Mouse (Mus musculus) megakaryocyte progenitor cell, adult 5-6 weeks (primary cell): ENCODE measurements around the gene Megf11. TPM values are rescaled to one million over a fixed set of nuclear protein-coding genes. Genes with fewer than 3 reads are reported as not detected.
"Not testable (repeated sequence)": the region's sequence is repeated elsewhere in the genome, so short reads cannot be mapped to it uniquely, and the experiment has no call there.

Source experiments
- ATAC-seq: replicated peaks from 2 replicates; pipeline ENCODE4 v1.8.0; 2016; ENCODE audit warnings: mild to moderate bottlenecking, moderate TSS enrichment, inconsistent platforms; ENCODE audit not compliant: poor library complexity
- total RNA-seq, 2 experiments: library from RNA; stranded (forward) in 1 of 2; stranded (reverse) in 1 of 2; fragments of 157-497, 149-512 nt in 1 of 2; fragments of 200-1000 nt in 1 of 2; gene quantifications; 2 replicates each; pipeline versions ENCODE4 v1.2.3 to v1.2.4; 2015 to 2017

Gene Megf11
- total RNA-seq, 2 experiments from 2014 or later = not detected

DNA sequence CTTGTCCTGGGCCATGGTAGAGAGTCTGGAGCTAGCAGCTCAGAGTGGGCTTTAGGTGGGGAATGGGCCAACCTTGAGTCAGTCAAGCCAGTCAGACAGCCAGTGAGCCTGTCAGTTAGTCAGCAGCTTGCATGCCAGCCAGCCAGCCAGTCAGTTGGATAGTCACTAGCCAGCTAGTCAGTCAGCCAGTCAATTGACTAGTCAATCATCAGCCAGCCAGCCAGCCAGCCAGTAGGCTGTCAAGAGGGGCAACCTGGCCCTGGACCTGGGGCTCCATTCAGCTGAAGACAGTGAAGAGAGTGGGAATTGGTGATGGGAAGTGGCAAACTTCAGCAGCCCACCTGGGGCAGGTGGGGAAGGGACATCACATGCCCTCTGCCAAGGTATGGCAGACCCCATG is 77.4 kb downstream of the Megf11 start:
- no peak for ATAC-seq

DNA sequence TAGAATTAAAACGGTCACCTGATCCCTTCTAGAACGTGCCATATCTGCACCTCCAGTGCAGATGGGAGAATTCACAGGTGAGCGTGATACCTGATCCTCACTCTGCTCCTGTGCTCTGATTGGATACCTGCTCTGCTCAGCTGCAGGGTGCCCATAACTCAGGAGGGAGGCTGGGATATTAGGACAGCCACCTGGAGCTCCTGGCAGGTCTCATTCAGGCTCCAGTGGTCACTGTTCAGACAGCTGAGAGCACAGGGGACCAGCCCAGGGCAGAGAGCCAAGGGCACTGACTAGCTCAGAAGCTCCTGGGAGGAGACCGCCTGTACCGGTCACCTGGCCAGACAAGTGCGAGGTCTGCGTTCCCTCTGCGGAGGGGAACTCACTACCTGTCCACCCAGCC is 80.7 kb downstream of the Megf11 start:
- no peak for ATAC-seq

DNA sequence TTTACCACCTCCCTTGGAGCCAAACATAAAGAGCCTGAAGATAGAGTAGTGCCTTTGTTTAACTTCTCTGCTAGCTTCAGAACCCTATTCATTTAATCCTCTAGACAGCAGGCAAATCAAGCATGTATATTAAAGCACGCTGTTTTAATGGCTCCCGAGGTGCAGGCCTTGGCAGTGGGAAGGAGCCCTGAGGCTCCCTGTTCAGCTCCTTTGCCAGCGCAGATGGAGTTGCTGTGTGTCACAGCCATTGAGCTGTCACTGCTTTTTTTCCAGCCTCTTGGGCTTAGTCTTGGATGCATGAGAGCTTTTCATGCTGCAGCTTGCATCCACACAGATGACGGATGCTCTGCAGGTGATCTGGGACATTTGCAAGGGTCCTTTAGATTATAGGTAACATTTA is 81.1 kb downstream of the Megf11 start:
- no peak for ATAC-seq

DNA sequence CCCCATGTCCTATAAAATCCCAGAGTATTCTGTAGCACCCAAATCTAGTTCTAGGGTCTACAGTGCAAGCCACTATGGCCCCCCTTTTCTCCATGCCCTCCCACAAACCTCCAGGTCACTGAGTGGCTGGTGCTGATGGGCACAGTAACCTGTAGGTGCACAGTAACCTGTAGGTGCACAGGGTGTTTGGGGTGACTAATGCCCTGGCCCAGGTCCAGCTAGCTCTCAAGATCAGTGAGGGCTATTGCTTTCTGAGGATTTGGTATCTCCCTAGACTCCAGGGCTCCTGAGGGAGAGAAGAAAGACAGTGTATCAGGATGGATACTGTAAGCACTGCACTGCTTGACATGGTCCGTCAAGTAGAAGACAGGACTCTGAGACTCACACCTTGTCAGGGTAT is 85.4 kb downstream of the Megf11 start:
- no peak for ATAC-seq

DNA sequence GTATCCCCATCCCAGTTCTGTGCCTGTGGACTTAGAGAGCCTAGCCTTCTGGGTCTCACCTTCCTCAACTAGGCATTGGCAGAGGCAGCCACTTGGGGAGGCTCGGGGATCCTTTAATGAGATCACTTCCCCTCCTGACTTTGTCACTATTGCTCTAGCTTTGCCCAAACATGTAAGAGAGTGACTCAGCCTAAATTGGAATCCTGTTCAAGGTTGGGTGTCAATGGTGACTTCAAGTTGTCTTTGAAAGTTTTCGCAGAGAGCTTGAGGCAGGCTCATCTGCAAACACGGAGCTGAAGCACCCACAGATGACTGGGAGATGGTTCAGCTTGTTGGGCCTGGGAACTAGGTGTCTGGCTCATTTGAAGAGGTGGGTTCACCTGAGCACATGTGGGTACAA is 85.9 kb downstream of the Megf11 start:
- no peak for ATAC-seq

DNA sequence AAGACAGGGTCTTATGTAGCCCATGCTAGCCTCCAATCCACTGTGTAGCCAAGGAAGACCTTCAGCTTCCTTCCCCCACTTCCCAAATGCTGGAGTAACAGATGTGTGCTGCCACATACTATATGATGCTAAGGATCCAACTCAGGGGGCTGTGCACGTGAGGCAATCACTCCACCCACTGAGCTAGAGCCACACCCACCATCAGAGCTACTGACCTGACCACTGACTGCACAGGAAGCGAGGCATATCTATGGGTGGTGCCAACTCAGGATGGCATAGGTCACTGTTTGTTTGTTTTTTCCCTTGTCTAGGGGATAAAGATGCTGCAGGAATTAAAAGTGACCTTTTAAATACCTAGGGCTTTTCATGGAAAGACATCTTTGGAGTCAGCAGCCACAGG is 86.7 kb downstream of the Megf11 start:
- peak; percentile 67 for ATAC-seq

DNA sequence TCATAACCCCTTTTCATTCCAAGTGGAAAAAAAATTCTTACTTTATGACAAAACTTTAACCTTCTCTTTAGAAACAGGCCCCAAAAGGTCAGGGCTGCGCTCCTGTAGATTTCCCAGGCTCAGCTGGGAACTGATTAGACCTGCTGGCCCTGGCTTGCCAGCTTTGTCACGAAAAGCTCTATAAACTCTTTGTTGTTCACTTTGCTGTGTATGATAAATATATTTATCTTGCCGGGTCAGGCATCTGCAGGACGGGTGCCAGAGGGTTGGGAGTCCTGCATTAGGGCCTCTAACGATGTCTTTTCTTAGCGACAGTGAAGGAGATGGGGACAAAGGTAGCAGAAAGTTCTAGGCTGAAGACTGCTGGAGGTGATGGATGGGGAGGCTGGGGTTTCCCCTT is 87.3 kb downstream of the Megf11 start:
- ATAC-seq = peak; percentile 81

DNA sequence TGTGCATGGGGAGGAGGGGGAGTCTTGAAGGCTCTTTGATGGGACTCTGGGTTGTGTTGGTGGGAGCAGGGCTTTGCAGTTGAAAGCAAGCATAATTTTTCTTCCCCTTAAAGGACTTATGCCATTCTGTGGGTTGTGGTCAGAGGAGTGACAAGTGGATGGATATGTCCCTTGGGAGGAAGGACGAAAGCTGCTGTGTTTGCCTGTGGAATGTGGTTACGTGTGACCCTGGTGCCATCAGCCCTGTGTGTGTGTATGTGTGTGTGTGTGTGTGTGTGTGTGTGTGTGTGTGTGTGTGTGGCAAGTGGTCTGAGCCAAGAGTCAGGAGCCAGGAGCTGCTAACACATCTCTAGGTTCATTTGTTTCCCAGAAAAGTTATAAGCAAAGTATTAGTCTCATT is 87.7 kb downstream of the Megf11 start:
- ATAC-seq = peak; percentile 33

DNA sequence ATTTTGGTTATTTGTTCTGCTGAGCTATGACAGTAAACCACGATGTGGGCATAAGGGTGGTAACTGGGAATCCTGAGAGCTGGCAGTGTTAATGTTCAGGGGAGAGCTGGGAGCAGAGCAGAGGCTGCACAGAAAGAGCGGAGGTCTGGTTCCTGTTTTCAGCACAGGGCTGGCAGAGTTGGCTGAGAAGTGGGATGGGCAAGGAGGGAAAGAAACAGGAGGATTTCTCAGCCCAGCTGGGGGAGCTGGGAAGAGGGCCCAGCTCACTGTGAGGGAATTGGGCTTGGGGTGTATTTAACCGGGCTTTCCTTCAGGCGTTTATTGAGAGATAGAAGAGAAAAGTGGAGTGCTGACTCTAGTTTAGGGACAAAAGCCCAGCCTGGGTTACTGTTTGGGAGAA is 88.3 kb downstream of the Megf11 start:
- no peak for ATAC-seq

DNA sequence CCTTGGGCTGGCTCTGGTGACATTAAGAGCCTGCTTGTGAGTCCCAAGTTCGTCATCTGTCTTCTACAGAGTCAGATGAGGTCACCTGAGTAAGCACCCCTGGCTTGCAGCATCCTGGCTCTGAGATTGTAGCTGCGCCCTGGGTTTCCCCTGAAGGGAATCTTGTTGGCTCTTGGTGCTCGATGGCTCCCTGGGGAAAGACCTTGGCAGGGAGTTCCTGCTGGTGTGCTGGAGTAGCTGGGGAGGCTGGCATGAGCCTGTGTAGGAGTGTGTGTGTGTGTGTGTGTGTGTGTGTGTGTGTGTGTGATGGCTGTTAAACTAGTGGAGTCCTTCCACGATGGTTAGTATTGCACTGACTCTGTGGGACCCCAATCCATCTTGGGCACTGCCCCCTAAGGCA is 88.7 kb downstream of the Megf11 start:
- no peak for ATAC-seq

DNA sequence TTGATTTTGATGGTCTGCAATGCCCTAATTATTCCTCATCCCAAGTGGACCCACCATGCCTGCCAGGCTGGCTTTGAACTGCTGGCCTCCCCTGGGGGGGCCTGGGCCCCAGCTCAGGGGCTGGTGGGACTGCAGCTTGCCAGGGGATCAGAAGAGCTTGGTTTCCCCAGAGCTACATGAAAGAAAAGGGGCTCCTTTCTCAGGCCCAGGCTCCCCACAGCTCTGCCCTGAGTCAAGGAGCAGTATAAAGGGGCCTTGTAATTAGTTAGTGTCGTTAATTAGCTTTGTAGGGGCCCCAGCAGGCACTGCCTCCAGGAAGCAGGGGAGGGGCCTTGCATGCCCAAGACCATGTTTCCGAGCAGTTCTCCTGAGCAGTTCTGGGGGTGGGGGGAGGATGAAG is 90.5 kb downstream of the Megf11 start:
- no peak for ATAC-seq

DNA sequence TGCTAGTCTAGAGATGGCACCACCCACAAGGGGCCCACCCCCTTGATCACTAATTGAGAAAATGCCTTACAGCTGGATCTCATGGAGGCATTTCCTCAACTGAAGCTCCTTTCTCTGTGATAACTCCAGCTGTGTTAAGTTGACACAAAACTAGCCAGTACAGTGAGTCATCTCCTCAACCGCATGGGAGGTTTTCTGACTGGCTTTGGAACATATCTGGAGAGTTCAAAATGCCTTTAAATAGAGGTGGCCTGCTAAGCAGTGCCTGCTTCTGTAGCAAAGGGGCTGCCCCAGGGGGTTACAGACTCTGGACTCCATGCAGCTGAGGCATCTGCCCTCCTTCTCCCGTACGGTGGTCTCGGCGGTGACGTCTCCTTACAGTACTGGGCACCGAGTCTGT is 92.0 kb downstream of the Megf11 start:
- not testable (repeated sequence) for ATAC-seq

DNA sequence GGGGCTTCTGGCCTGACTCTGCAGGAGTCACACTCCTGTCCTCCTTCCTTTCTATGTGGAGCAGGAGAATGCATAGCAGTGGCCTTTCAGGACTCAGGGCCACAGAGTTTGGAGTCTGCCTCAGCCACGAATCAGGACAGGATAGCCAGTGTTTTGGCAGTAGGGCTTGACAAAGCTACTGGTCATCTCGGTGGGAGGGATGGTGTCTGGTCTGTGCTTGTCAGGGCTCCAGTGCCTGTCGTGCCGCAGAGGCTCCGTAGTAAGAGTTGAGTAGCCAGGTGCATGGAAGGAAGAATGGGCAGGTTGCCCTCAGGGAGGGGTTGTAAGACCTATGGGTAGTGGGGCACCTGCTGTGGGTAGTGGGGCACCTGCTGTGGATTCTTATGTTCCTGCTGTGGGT is 96.7 kb downstream of the Megf11 start:
- no peak for ATAC-seq

DNA sequence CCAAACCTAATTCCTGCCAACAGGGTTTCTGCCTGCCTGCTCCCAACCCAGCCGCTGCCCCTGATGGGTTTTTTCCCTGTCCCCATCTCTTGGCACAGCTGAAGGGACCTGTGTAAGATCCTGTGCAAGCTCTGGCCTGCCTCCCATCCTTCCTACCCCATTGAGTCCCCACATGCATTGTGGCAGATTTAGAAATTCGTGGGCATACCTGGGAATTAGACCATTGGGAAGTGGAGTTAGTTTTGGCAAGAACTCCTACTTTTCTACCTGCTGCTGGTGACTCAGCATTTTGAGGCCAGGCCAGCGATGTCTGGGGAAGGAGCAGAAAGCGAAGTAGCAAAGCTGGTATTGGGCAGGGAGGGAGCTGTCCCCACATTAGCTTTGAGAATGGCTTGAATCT is 102.0 kb downstream of the Megf11 start:
- no peak for ATAC-seq

DNA sequence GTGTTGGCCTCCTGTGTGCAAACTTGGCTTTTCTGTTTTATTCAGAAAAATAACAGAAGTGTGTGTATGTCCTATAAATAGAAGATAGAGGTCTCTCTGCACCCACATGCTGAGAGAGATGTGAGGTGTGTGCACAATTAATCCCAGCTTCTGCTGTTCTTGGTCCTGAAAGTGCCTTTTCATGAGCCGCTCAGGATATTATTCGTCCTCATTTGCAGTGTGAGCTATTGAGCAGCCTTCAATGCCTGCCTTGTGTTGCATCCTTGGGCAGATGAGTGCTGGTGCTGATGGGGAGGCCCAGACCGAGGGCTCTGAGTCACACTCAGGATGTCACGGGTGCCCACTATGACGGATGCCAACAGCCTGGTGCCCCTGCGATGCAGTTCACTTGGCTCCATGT is 109.2 kb downstream of the Megf11 start:
- ATAC-seq = no peak

DNA sequence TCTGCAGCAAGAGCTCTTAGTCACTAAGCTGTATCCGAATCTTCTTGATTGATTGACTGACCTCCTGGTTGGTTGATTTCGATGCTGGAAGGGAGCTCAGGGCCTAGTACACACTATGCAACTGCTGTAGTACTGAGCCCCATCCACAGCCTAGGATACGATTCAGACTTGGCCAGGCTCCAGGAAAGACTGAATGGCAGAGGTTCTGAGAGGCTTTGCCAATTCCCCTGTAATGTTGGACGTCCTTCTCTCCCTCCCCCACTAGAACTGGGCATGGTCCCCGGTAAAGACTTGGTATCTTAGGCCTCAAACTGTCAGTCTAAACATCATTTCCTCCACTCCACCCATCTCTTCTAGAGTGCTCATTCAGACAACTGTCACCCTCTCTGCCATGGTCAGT is 113.5 kb downstream of the Megf11 start:
- ATAC-seq = no peak

DNA sequence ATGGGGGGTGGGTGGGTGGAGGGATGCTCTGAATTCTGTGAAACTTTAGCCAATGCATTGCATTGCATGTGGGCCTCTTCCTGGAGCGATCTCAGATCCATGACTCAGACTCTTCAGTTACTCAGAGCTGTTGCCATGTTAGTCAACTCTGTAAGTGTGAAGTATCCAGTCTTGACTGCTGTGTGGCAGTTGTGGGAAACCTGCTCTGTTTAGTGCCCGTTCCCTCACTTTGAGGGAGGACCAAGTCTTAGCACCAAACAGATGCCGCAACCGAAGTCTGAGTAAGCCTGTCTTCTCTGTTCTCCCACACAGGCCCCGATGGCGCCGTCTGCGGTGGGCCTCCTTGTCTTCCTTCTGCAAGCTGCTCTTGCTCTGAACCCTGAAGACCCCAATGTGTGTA is 115.8 kb downstream of the Megf11 start:
- no peak for ATAC-seq

DNA sequence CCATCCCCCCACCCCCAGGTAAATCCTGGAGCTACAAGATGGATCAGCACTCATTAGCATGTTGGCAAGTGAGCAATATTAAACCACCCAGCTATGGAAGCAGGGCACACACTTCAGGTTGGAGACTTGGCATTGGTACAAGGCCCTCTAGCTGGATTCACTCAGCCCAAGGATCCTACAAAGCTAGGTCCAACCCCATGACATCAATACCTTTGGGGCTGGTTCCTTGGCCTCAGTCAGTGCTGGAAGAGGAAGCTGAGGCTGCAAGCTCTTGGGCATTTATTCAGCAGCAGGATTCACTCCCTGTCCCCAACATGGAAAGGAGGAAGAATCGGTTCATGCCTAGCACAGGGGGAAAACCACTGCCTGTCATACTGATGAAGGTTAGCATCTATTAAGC is 118.6 kb downstream of the Megf11 start:
- ATAC-seq = no peak

DNA sequence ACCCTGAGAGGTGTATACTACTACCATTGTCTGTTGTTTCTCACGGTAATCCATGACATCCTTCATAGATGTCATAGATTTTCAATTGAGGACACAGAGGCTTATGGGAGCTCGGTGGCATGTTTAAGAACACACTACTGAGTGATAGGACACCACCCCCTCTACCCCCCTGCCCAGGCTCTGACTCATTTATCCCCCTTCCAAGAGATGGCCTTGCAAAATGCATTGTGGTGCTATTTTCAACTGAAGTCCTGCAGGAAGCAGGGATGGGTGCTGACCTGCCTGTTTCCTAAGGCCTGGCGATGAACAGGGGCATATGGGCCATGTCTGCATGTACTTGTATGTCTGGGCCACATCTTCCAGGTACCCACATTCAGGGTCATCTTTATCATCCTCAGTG is 119.0 kb downstream of the Megf11 start:
- no peak for ATAC-seq

DNA sequence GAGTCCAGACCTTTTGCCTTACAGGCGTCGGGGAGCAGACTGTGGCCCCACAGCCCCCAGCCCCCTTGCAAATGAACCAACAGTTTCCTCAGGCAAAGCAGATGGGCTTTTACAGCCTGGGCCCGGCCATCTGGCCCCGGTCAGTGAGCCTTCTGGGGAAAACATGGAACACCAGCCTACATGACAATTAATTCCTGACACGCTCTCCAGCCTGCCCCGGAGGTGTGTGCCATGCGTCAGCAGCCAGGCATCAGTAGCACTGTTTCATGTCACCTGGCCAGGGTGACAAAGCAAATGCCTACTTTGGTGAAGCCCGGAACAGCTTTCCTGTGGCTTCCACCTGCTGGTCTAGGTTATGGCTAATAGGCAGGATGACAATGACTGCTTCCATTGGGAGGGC is 119.5 kb downstream of the Megf11 start:
- ATAC-seq = no peak

DNA sequence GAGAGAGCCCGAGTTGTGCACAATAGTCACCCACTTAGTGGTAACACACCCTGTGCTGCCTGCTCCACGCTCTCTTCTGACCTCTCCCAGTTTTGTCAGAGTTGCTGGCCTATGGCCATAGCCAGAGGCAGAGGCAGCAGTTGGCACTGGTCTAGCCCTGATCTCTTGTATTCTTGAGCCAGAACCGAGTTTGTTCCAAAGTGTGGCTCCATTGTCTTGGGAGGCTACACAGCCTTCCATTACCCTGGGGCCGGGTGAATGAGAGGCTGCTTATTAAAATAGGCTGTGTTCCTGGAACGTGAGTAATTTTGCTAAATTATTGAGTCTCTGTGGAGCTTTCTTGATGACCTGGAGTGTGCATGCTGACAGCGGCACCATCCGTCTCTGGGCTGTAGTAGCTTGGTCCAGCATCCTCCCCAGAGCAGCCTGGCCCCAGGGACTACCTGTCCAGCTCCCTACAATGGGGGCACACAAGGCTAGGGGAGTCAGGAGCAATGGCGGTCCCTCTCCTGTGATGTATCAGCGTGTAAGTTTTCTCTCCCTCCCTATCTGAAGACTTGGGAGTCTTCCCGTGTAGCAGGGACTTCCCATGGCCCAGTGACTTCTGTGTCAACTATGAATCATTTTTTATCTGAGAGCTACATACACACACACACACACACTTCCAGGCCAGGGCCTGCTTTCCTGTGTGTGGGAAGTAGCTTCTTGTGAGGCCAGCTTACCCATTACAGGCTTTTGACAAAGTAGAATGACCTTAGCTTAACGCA is 121.2 kb downstream of the Megf11 start:
- ATAC-seq = no peak

DNA sequence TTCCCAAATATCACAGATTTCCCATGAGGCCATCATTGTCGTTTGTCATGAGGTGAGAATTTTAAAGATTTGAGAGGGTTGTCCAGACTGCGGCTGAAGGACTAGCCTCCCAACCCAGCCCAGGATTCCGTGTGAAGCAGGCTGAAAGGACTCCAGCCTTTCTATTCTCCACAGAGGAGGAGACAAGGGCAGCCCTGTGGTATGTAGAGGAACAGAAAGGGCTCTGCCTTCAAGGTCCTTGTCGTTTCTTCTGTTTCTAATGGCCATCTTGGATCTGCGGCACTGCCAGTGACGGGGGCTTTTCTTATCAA is 121.7 kb downstream of the Megf11 start:
- ATAC-seq = no peak

DNA sequence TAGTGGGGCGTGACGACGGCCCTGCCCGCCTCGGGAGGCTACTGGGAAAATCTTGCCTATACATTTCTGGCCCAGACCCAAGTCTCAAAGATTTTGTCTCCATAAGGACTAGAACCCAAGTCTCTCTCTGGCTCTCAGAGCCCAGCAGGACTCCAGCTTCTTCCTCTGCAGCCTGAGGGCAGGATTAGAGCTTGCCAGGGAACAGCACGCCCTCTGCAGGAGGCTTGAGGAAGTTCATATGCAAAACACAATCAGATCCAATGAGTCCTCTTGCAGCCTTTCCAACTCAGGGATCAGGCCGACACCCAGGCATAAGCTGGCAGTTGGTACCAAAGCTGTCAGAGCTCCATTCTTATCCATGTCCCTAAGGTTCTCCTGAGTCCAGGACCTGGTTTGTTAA is 122.6 kb downstream of the Megf11 start:
- no peak for ATAC-seq

DNA sequence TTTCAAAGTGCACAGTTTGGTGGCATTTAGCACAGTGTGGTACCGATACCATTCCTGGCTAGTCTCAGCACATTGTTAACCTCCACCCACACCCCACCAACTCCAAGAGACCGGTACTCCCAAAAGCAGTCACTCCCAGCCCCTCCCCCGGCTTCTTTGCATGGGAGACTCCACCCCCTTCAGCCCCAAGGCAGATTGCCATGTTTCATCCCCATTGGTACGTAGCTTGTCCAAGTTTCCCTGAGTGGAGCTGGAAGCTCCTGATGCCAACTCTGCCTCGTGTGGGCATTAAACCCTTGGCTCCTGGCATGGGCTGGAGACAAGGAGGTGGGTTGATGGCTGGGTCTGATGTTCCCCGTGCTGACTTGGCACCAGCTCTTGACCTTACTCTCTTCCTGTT is 129.4 kb downstream of the Megf11 start:
- ATAC-seq = no peak
